Mouse (Mus musculus): Measurements from ENCODE around the gene Runx3. TPM values are rescaled to one million over a fixed set of nuclear protein-coding genes. Genes with fewer than 3 reads are reported as not detected.

Gene Runx3
- polyA plus RNA-seq, 1 experiment from 2014 or later = 0.60 TPM

GRCm38 (mm10) chr4:135083089-135083488 is 37.4 kb upstream of the Runx3 start:
- Histone ChIP-seq H3K9ac (ENCODE audit: low read depth, low read length) (no peak overlapping the region), H3K27ac (ENCODE audit: low read length) (no peak overlapping the region), H3K27me3 (ENCODE audit: control insufficient read depth, insufficient read depth, low read depth, low read length) (no peaks in the 10 kb centered on the region), H3K9me3 (replicated peaks; ENCODE audit: control insufficient read depth, low read length) (no peaks in the 10 kb centered on the region), H3K4me2 (ENCODE audit: low read depth, low read length) (no peak overlapping the region), H3K36me3 (ENCODE audit: control insufficient read depth, insufficient read depth) (no peaks in the 10 kb centered on the region), H3K4me1 (ENCODE audit: control insufficient read depth, low read depth, low read length) (no peaks in the 10 kb centered on the region), H3K4me3 (ENCODE audit: low read depth, low read length) (no peak overlapping the region)
- ATAC-seq (ENCODE audit: low read depth) = no peak
- WGBS (ENCODE audit: insufficient replicate concordance) = 46% methylated on average over 6 of the region's 6 CpGs

- 30% methylated on average over 13 of the region's 13 CpGs for WGBS (ENCODE audit: insufficient replicate concordance)
- no peaks in the 10 kb centered on the region for H3K4me1 ChIP-seq (ENCODE audit: control insufficient read depth, low read depth, low read length)
- no peak overlapping the region for H3K27ac ChIP-seq (ENCODE audit: low read length)
- no peaks in the 10 kb centered on the region for H3K36me3 ChIP-seq (ENCODE audit: control insufficient read depth, insufficient read depth)
- H3K27me3 ChIP-seq (ENCODE audit: control insufficient read depth, insufficient read depth, low read depth, low read length) = no peaks in the 10 kb centered on the region
- no peak for ATAC-seq (ENCODE audit: low read depth)
- H3K9me3 ChIP-seq (replicated peaks; ENCODE audit: control insufficient read depth, low read length) = no peaks in the 10 kb centered on the region
- no peak overlapping the region for H3K4me3 ChIP-seq (ENCODE audit: low read depth, low read length)
- H3K9ac ChIP-seq (ENCODE audit: low read depth, low read length) = no peak overlapping the region
- no peak overlapping the region for H3K4me2 ChIP-seq (ENCODE audit: low read depth, low read length)
Observed at GRCm38 (mm10) chr4:135085077-135085853, 35.2 kb upstream of the Runx3 start.

- Histone ChIP-seq H3K36me3 (ENCODE audit: control insufficient read depth, insufficient read depth) (no peaks in the 10 kb centered on the region), H3K27ac (ENCODE audit: low read length) (no peak overlapping the region), H3K4me1 (ENCODE audit: control insufficient read depth, low read depth, low read length) (no peaks in the 10 kb centered on the region), H3K27me3 (ENCODE audit: control insufficient read depth, insufficient read depth, low read depth, low read length) (no peaks in the 10 kb centered on the region), H3K9ac (ENCODE audit: low read depth, low read length) (no peak overlapping the region), H3K4me3 (ENCODE audit: low read depth, low read length) (no peak overlapping the region), H3K4me2 (ENCODE audit: low read depth, low read length) (no peak overlapping the region), H3K9me3 (replicated peaks; ENCODE audit: control insufficient read depth, low read length) (no peaks in the 10 kb centered on the region)
- WGBS (ENCODE audit: insufficient replicate concordance) = 51% methylated on average over 13 of the region's 13 CpGs
- no peak for ATAC-seq (ENCODE audit: low read depth)
Observed at GRCm38 (mm10) chr4:135090613-135091012, 29.8 kb upstream of the Runx3 start.

- no peak overlapping the region for H3K4me2 ChIP-seq (ENCODE audit: low read depth, low read length)
- H3K4me3 ChIP-seq (ENCODE audit: low read depth, low read length) = no peak overlapping the region
- no peak for ATAC-seq (ENCODE audit: low read depth)
- no peaks in the 10 kb centered on the region for H3K4me1 ChIP-seq (ENCODE audit: control insufficient read depth, low read depth, low read length)
- H3K27me3 ChIP-seq (ENCODE audit: control insufficient read depth, insufficient read depth, low read depth, low read length) = no peaks in the 10 kb centered on the region
- H3K9ac ChIP-seq (ENCODE audit: low read depth, low read length) = no peak overlapping the region
- H3K9me3 ChIP-seq (replicated peaks; ENCODE audit: control insufficient read depth, low read length) = no peaks in the 10 kb centered on the region
- H3K27ac ChIP-seq (ENCODE audit: low read length) = no peak overlapping the region
- H3K36me3 ChIP-seq (ENCODE audit: control insufficient read depth, insufficient read depth) = no peaks in the 10 kb centered on the region
- 50% methylated on average over 3 of the region's 3 CpGs for WGBS (ENCODE audit: insufficient replicate concordance)
Observed at GRCm38 (mm10) chr4:135092871-135093270, 27.6 kb upstream of the Runx3 start.

GRCm38 (mm10) chr4:135095693-135096092 is 24.8 kb upstream of the Runx3 start:
- Histone ChIP-seq H3K27me3 (ENCODE audit: control insufficient read depth, insufficient read depth, low read depth, low read length) (no peaks in the 10 kb centered on the region), H3K27ac (ENCODE audit: low read length) (no peak overlapping the region), H3K4me1 (ENCODE audit: control insufficient read depth, low read depth, low read length) (no peaks in the 10 kb centered on the region), H3K9me3 (replicated peaks; ENCODE audit: control insufficient read depth, low read length) (no peaks in the 10 kb centered on the region), H3K9ac (ENCODE audit: low read depth, low read length) (no peak overlapping the region), H3K36me3 (ENCODE audit: control insufficient read depth, insufficient read depth) (no peaks in the 10 kb centered on the region), H3K4me2 (ENCODE audit: low read depth, low read length) (no peak overlapping the region), H3K4me3 (ENCODE audit: low read depth, low read length) (no peak overlapping the region)
- WGBS (ENCODE audit: insufficient replicate concordance) = 60% methylated on average over 8 of the region's 8 CpGs
- ATAC-seq (ENCODE audit: low read depth) = no peak

GRCm38 (mm10) chr4:135097910-135098891 is 22.3 kb upstream of the Runx3 start:
- Histone ChIP-seq H3K4me1 (ENCODE audit: control insufficient read depth, low read depth, low read length) (no peaks in the 10 kb centered on the region), H3K4me3 (ENCODE audit: low read depth, low read length) (no peak overlapping the region), H3K36me3 (ENCODE audit: control insufficient read depth, insufficient read depth) (no peaks in the 10 kb centered on the region), H3K9ac (ENCODE audit: low read depth, low read length) (no peak overlapping the region), H3K27me3 (ENCODE audit: control insufficient read depth, insufficient read depth, low read depth, low read length) (peaks cover 7% of the 10 kb centered on the region; the same call in 1 of the 2 replicates), H3K4me2 (ENCODE audit: low read depth, low read length) (no peak overlapping the region), H3K9me3 (replicated peaks; ENCODE audit: control insufficient read depth, low read length) (no peaks in the 10 kb centered on the region), H3K27ac (ENCODE audit: low read length) (no peak overlapping the region)
- no peak for ATAC-seq (ENCODE audit: low read depth)
- WGBS (ENCODE audit: insufficient replicate concordance) = 46% methylated on average over 17 of the region's 17 CpGs

- Histone ChIP-seq H3K4me1 (ENCODE audit: control insufficient read depth, low read depth, low read length) (no peaks in the 10 kb centered on the region), H3K4me3 (ENCODE audit: low read depth, low read length) (no peak overlapping the region), H3K9ac (ENCODE audit: low read depth, low read length) (no peak overlapping the region), H3K27me3 (ENCODE audit: control insufficient read depth, insufficient read depth, low read depth, low read length) (peaks cover 7% of the 10 kb centered on the region; the same call in 1 of the 2 replicates), H3K36me3 (ENCODE audit: control insufficient read depth, insufficient read depth) (no peaks in the 10 kb centered on the region), H3K4me2 (ENCODE audit: low read depth, low read length) (no peak overlapping the region), H3K9me3 (replicated peaks; ENCODE audit: control insufficient read depth, low read length) (no peaks in the 10 kb centered on the region), H3K27ac (ENCODE audit: low read length) (no peak overlapping the region)
- ATAC-seq (ENCODE audit: low read depth) = no peak
- WGBS (ENCODE audit: insufficient replicate concordance) = 36% methylated on average over 13 of the region's 13 CpGs
Observed at GRCm38 (mm10) chr4:135102019-135102740, 18.3 kb upstream of the Runx3 start.

- Histone ChIP-seq H3K4me3 (ENCODE audit: low read depth, low read length) (no peak overlapping the region), H3K27me3 (ENCODE audit: control insufficient read depth, insufficient read depth, low read depth, low read length) (peaks cover 7% of the 10 kb centered on the region; the same call in 1 of the 2 replicates), H3K9me3 (replicated peaks; ENCODE audit: control insufficient read depth, low read length) (no peaks in the 10 kb centered on the region), H3K9ac (ENCODE audit: low read depth, low read length) (no peak overlapping the region), H3K4me1 (ENCODE audit: control insufficient read depth, low read depth, low read length) (no peaks in the 10 kb centered on the region), H3K27ac (ENCODE audit: low read length) (no peak overlapping the region), H3K4me2 (ENCODE audit: low read depth, low read length) (no peak overlapping the region), H3K36me3 (ENCODE audit: control insufficient read depth, insufficient read depth) (no peaks in the 10 kb centered on the region)
- 10% methylated on average over 4 of the region's 4 CpGs for WGBS (ENCODE audit: insufficient replicate concordance)
- no peak for ATAC-seq (ENCODE audit: low read depth)
Observed at GRCm38 (mm10) chr4:135102761-135103160, 17.7 kb upstream of the Runx3 start.
